Mouse (Mus musculus) embryonic stem cell, embryonic (primary cell): Measurements from ENCODE around the gene Uchl5.

Source experiments
- CTCF ChIA-PET, 4 experiments: fragments of 300-600 bp in 2 of 4; fragments of 350-600 bp in 2 of 4; sonication (Branson Sonifier 250); formaldehyde crosslinking; loops; one replicate each; lab custom pipeline; 2022; ENCODE audit warnings: inconsistent platforms in 2 of 4; lab: Charles Lee
- POLR2A ChIA-PET, 4 experiments: fragments of 300-600 bp in 2 of 4; fragments of 350-600 bp in 2 of 4; sonication (Branson Sonifier 250); formaldehyde crosslinking; loops; one replicate each; lab custom pipeline; 2022; ENCODE audit warnings: antibody characterized with exemption in 4 of 4, inconsistent platforms in 1 of 4; lab: Charles Lee

The Uchl5 gene

DNA sequence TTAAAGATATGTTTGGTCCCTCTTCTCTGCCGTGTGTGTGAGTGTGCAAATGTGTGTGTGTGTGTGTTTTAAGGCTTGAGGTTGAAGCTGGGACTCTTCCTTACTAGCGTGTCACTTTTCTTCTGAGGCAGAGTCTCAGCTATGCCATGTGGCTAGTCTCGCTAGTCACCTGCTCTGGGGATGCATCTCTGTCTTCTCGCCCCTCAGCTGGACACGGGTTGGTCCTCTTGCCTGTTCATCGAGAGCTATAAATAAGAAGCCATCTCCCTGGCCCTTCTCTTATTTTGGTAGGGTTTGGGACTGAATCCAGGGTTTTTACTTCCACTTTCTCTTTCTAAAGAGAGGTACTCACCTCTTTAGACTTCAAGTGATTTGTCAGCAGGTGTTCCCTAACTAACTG, 10.8 kb upstream of the Uchl5 start:
- POLR2A ChIA-PET, result interaction anchor here in 2 of 4 experiments (0.9 to 2.8 kb wide), 5 partner anchors 9 to 33 kb away, joined by 3 to 13 read pairs (median 6); partner anchors contain the start of genes Trove2 (in 2 of the 2) and Uchl5 (in 2 of the 2)
- CTCF ChIA-PET, result interaction anchor here in 1 of 4 experiments (0.6 kb wide), 1 partner anchor 37 kb away, joined by 4 read pairs; no protein-coding TSS in a partner anchor

DNA sequence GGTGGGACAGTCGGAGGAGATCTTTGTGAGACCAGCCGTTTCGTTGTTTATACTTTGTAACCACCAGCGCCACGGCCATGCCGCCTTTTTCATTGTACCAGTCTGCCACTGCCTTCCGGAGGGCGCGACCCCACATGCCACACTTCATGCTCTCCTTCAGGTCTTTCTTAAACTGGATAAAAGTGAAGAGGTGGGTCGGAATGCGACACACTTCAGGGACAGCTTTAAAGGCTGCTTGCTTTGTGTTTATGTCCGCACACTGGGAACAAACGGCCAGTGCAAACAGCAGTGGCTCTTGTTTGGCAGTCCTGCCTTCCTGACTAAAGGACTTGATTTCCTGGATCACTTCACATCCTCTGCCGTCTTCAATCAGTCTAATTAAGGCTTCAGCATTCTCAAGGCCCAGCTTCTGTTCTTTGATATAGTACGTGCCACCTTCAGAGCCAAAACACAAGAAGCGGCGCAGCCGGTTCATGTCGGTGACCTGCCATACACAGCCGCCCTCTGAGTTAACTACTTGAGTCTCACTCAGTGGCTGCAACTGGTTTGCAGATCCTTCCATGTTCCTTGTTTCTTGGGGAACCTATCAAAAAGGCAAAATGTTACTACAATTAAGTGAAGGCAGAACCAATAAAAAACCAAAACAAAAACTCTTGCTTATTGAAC, 6.5 kb upstream of the Uchl5 start:
- POLR2A ChIA-PET, result interaction anchor here in 1 of 4 experiments (0.8 to 2.3 kb wide), 3 partner anchors 11 to 71 kb away, joined by 3 to 7 read pairs (median 5); no protein-coding TSS in a partner anchor

GRCm38 (mm10) chr1:143773082-143773481, 4.0 kb upstream of the Uchl5 start:
- CTCF ChIA-PET, result no interaction called here
- POLR2A ChIA-PET, result no interaction called here

More for the DNA sequence above, 6.5 kb upstream of the Uchl5 start:
- CTCF ChIA-PET, result no interaction called here

DNA sequence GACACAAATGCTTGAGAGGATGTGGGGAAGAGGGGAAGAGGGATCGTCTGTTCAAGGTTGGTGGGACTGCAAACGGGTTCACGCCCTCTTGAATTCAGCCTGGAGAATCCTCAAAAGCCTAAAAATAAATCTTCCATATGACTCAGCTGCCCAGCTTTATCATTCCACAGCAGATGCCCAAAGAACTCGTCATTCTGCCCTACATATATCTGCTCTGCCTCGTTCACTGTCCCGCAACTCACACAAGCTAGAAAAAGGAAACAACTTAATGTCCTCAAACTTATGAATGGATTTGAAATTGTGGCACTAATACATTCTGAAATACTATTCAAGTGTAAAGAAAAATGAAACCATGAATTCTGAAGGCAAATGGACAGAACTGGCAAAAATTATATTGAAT, 3.2 kb upstream of the Uchl5 start:
- POLR2A ChIA-PET, result no interaction called here
- CTCF ChIA-PET, result no interaction called here

- ChIA-PET POLR2A (interaction anchor here in 3 of 4 experiments (0.6 to 3.4 kb wide), 28 partner anchors 8 to 226 kb away, joined by 3 to 37 read pairs (median 5); partner anchors contain the start of genes Cdc73 (in 1 of the 3) and Rgs2 (in 1 of the 3)), CTCF (interaction anchor here in 3 of 4 experiments (1.3 to 1.5 kb wide), 2 partner anchors 26 kb away, joined by 3 to 8 read pairs (median 5); no protein-coding TSS in a partner anchor)
Measured at GRCm38 (mm10) chr1:143777558-143778218, 616 bp downstream of the Uchl5 start.

DNA sequence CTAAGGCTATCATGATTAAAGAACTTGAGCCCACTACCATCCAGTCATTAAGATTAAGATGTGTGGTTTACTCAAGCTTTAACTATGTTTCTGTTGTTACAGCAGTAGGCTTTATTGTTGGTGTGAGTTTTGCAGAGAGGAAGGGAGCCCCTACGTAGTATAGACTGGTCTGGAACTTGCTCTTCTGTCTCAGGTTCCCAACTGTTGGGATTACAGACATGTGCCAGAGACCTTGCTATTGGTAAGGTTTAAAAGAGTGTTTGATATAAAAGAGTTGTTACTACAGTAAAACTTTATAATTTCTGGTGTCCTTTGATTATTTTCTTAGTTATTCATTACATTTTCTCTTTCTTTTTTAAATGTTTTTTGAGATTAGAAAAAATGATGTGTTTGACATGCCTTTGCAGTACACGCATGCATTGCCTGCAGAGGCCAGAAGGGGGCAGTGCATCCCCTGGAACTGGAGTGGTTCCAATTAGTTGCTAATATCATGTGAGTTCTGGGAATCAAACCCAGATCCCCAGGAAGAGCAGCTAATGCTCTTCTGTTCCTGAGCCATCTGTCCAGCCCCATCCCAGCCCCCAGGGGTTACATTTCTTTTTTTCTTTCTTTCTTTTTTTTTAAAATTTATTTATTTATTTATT, 11.6 kb downstream of the Uchl5 start:
- ChIA-PET POLR2A (interaction anchor here in 1 of 4 experiments (4.0 kb wide), 1 partner anchor 12 kb away, joined by 17 read pairs; the partner anchor contains the start of genes Trove2 and Uchl5), CTCF (interaction anchor here in 2 of 4 experiments (0.5 to 1.0 kb wide), 4 partner anchors 12 to 25 kb away, joined by 3 to 7 read pairs (median 3); partner anchors contain the start of genes Trove2 (in 1 of the 2) and Uchl5 (in 1 of the 2))

DNA sequence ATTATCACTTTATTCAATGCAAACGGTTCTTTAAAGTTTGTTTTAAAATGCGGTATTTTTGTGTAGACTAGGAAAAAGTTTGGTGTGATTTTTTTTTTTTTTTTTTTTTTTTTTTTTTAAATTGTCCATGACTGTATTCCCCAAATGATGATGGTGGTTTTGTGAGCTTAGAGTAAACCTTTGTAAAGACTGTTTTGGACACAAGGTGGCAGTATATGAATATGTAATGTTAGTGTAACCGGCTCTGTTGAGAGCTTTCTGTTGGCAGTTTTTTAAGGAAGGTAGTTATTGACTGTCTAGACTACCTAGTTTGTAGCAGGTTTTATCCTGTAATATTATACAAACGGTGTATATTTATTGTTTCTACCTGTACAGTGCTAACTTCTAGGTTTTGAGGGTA, 26.5 kb downstream of the Uchl5 start:
- POLR2A ChIA-PET, result interaction anchor here (0.6 to 1.5 kb wide), 16 partner anchors 11 to 1323 kb away, joined by 3 to 8 read pairs (median 4); partner anchors contain the start of genes Trove2 (in 2 of the 4) and Uchl5 (in 2 of the 4)
- CTCF ChIA-PET, result interaction anchor here (0.6 to 1.5 kb wide), 35 partner anchors 8 to 1510 kb away, joined by 3 to 20 read pairs (median 4); partner anchors contain the start of genes Trove2 (in 3 of the 4), Uchl5 (in 3 of the 4), Rgs2 (in 2 of the 4) and Cdc73 (in 1 of the 4)

DNA sequence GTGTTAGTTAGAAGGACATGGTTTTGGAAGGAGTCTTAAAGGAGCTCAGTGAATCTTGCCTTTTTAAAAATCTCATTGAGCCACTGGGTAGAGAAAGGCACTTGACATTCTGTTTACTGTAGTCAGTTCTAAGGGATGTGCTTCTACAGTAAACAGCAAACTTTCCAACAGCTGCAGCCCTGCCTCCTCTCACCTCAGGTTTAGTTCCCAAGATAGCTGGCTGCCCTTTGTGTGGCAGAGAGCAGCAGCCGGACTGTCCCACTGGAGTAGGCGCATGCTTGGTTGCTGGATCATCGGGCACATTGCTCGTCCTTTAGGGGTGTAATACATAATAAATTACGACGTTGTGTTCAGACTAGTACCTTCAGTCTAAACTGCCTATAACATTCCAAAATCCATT, 32.0 kb downstream of the Uchl5 start:
- POLR2A ChIA-PET, result no interaction called here
- CTCF ChIA-PET, result interaction anchor here in 1 of 4 experiments (0.5 kb wide), 1 partner anchor 318 kb away, joined by 3 read pairs; no protein-coding TSS in a partner anchor

GRCm38 (mm10) chr1:143813676-143814360, 36.7 kb downstream of the Uchl5 start:
- POLR2A ChIA-PET, result interaction anchor here in 2 of 4 experiments (0.6 to 1.3 kb wide), 4 partner anchors 8 to 37 kb away, joined by 3 read pairs; partner anchors contain the start of genes Trove2 (in 2 of the 2) and Uchl5 (in 1 of the 2)
- CTCF ChIA-PET, result interaction anchor here (0.6 to 2.2 kb wide), 23 partner anchors 8 to 384 kb away, joined by 3 to 14 read pairs (median 4); partner anchors contain the start of genes Rgs2 (in 1 of the 4) and Trove2 (in 1 of the 4)

GRCm38 (mm10) chr1:143820096-143820877, 43.2 kb downstream of the Uchl5 start:
- ChIA-PET CTCF (interaction anchor here in 1 of 4 experiments (1.5 kb wide), 1 partner anchor 9 kb away, joined by 3 read pairs; no protein-coding TSS in a partner anchor), POLR2A (no interaction called here)

- POLR2A ChIA-PET, result interaction anchor here in 2 of 4 experiments (1.6 to 1.8 kb wide), 2 partner anchors 17 to 181 kb away, joined by 3 to 4 read pairs; no protein-coding TSS in a partner anchor
- CTCF ChIA-PET, result interaction anchor here in 1 of 4 experiments (1.5 kb wide), 1 partner anchor 9 kb away, joined by 4 read pairs; no protein-coding TSS in a partner anchor
Measured at GRCm38 (mm10) chr1:143822677-143823076, 45.6 kb downstream of the Uchl5 start.

DNA sequence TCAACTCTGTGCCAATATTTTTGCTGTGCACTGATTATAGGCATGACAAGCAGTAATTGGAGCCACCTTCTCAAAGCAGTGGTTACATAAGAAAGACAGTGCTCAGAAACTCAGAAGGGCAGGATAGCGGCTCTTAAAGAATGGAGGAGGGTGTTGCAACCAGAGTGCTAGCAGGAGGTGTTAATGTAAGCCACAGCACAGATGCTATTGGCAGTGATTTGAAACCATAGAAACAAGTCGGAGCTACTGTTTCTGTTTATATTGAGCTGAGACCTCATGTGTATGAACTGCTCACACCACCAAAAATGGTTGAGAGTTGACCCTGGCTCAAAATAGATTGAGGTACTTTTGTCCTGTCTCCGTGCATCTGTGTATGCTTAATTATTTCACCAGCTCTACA, 53.6 kb downstream of the Uchl5 start:
- POLR2A ChIA-PET, result interaction anchor here in 1 of 4 experiments (0.7 kb wide), 1 partner anchor 13 kb away, joined by 3 read pairs; no protein-coding TSS in a partner anchor

DNA sequence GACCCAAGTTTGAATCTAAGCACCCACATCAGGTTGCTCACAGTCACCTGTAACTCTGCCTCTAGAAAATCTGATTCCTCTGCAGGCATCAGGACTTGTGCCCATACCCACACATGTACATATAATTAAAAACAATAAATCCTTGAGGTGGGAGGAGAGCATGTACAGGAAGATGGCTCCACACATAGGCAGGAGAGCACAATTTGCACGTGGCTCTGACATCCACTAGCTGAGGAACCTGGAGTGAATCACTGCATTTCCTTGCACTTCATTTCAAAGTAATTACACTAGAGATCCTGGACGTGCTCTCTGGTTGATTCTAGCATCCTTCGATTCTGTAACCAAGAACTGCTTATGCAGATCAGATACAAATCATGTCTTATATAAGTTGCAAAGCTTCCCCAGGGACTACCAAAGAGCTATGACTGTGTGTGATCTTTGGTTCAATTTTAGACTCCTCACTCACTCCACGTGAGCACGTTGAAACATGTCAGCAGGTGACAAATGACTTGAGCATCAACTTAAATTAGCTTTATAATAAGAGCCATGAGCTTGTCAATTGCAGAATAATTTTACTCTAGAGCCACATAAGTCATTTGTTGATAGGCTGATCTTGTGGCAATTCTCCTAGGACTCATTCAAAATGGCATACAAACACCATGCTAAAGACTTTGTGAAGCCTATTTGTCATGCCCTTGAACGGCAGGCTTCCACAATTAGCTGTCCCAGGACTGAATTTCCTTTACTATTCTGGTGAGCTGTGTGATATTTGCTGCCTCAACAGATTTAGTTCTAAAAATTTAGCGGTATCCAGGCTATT, 59.5 kb downstream of the Uchl5 start:
- ChIA-PET CTCF (interaction anchor here in 1 of 4 experiments (1.3 kb wide), 1 partner anchor 23 kb away, joined by 4 read pairs; no protein-coding TSS in a partner anchor), POLR2A (interaction anchor here in 1 of 4 experiments (2.0 kb wide), 1 partner anchor 15 kb away, joined by 5 read pairs; no protein-coding TSS in a partner anchor)

More for the DNA sequence above, 53.6 kb downstream of the Uchl5 start:
- CTCF ChIA-PET, result no interaction called here

DNA sequence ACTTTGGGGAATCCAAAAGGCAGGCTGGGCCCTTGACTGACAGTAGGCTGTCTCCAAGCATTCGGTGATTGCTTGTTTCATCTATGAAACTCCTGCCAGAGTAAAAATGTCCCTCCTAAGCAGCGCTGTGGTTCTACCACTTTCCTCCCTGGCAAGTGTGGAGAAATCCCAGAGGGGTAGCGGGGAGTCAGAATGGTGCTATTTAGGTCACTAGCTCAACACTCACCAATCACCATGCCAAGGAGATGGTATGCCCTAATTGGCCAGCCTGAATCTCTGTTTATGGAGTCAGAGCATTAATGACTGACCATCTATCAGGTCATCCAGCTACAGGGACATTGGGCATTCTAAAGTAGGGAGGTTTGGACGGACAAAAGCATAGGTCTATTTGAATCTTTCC, 60.6 kb downstream of the Uchl5 start:
- ChIA-PET CTCF (interaction anchor here in 2 of 4 experiments (1.3 to 1.5 kb wide), 2 partner anchors 24 kb away, joined by 3 to 4 read pairs; no protein-coding TSS in a partner anchor), POLR2A (interaction anchor here in 2 of 4 experiments (0.7 to 2.0 kb wide), 2 partner anchors 16 to 61 kb away, joined by 3 to 5 read pairs; partner anchors contain the start of genes Trove2 (in 1 of the 2) and Uchl5 (in 1 of the 2))

DNA sequence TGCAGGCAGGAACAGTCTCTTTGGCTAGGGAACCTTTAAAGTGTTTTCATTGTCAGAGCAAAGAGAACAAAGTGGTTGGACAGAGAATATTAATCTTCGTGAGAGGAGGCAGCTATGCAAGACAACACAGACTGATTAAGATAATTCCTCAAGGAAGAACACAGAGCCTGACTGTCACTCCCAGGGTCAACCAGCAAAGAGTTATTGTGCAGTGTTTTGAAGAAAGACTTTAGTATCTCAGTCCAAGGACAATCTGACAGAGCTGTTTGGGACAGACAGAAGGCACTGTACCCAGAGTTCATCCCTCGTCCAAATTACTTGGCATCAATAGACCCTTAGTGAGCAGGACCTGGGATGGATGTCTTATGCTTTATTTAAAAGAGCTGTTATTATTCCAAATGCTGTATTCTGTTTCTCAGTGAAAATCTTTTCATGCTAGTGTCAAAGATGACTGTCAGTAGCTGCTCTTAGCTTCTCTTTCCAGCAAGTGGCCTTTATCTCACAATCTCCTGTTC, 61.9 kb downstream of the Uchl5 start:
- POLR2A ChIA-PET, result no interaction called here

More for the DNA sequence above, 61.9 kb downstream of the Uchl5 start:
- CTCF ChIA-PET, result interaction anchor here in 2 of 4 experiments (1.3 to 1.5 kb wide), 2 partner anchors 25 kb away, joined by 3 to 4 read pairs; no protein-coding TSS in a partner anchor
